Mouse (Mus musculus) liver, adult 2 months (tissue): Measurements from ENCODE around the gene Pld6. TPM values are rescaled to one million over a fixed set of nuclear protein-coding genes. Genes with fewer than 3 reads are reported as not detected.
A peak's percentile ranks its signal among the peaks of the same experiment; 100 is the strongest.

Source experiments
- DNase-seq: peaks from one replicate; pipeline ENCODE4 v3.0.0-alpha.2; 2011; ENCODE audit warnings: low read depth, low spot score; ENCODE audit errors: extremely low read depth
- H3K27ac ChIP-seq: fragments of 200-500 bp; replicated peaks from 2 replicates; pipeline ENCODE4 v1.5.1; 2012; ENCODE audit warnings: low read depth, mild to moderate bottlenecking, control low read depth, inconsistent platforms, low read length; ENCODE audit not compliant: insufficient read depth
- H3K27me3 ChIP-seq: fragments of 200-500 bp; 2 replicates; pipeline ENCODE4 v1.6.1; 2012; ENCODE audit warnings: mild to moderate bottlenecking, moderate library complexity, low read length, inconsistent platforms; ENCODE audit not compliant: control insufficient read depth, insufficient read depth
- H3K36me3 ChIP-seq: fragments of 200-500 bp; 2 replicates; pipeline ENCODE4 v1.6.1; 2012; ENCODE audit warnings: low read length, inconsistent platforms; ENCODE audit not compliant: control insufficient read depth, insufficient read depth
- H3K4me1 ChIP-seq: fragments of 200-500 bp; 2 replicates; pipeline ENCODE4 v1.6.1; 2011; ENCODE audit warnings: low read length; ENCODE audit not compliant: control insufficient read depth, insufficient read depth
- H3K4me3 ChIP-seq: fragments of 200-500 bp; 2 replicates; pipeline ENCODE4 v1.5.1; 2011; ENCODE audit warnings: low read depth, mild to moderate bottlenecking, control low read depth, low read length, moderate library complexity; ENCODE audit not compliant: insufficient read depth
- H3K79me2 ChIP-seq: fragments of 200-500 bp; 2 replicates; pipeline ENCODE4 v1.6.1; 2012; ENCODE audit warnings: inconsistent platforms, mild to moderate bottlenecking, low read length, moderate library complexity; ENCODE audit not compliant: control insufficient read depth, insufficient read depth
- H3K9ac ChIP-seq: fragments of 200-500 bp; 2 replicates; pipeline ENCODE4 v1.6.1; 2012; ENCODE audit warnings: low read depth, mild to moderate bottlenecking, control low read depth, inconsistent platforms, low read length
- CTCF ChIP-seq: fragments of 200-500 bp; IDR thresholded peaks from 2 replicates; pipeline ENCODE4 v1.5.1; 2011; ENCODE audit warnings: low read depth, low read length, control low read depth
- POLR2A ChIP-seq: fragments of 200-500 bp; IDR thresholded peaks from 2 replicates; pipeline ENCODE4 v1.6.1; 2011; ENCODE audit warnings: low read length, control low read depth; ENCODE audit not compliant: insufficient read depth; ENCODE audit errors: extremely low read depth
- WGBS: fragments of 180-500 bp; shearing (Covaris S2); methylation state at CpG from one replicate; pipeline ENCODE4 v1.1.7; 2018; 5-methylcytosine and 5-hydroxymethylcytosine counted together
- polyA plus RNA-seq: library from polyadenylated mRNA; depleted of rRNA; stranded (reverse); fragments of >200 nt; gene quantifications from 2 replicates; pipeline ENCODE4 v1.2.3, GENCODE M21; 2012
- total RNA-seq: library from RNA; depleted of rRNA; stranded (reverse); fragments of >200 nt; gene quantifications from 2 replicates; pipeline ENCODE4 v1.2.3, GENCODE M21; 2014

Pld6 gene
- total and polyA plus RNA-seq, 2 experiments = 1.6 to 4.3 TPM

GRCm38 (mm10) chr11:59782091-59782590, 5.3 kb downstream of the Pld6 start:
- H3K79me2 ChIP-seq = no peaks in the 10 kb centered on the region
- no peaks in the 10 kb centered on the region for H3K36me3 ChIP-seq
- H3K4me3 ChIP-seq = no peak overlapping the region
- DNase-seq = no peak
- H3K9ac ChIP-seq = no peak overlapping the region
- peaks cover 13% of the 10 kb centered on the region for H3K4me1 ChIP-seq
- H3K27me3 ChIP-seq = no peaks in the 10 kb centered on the region
- WGBS = 87% methylated on average over 7 of the region's 7 CpGs
- no peak overlapping the region for H3K27ac ChIP-seq
- no peak for TF ChIP-seq POLR2A
- TF ChIP-seq CTCF = no peak

- H3K4me3 ChIP-seq = no peak overlapping the region
- whole genome bisulfite sequencing = 89% methylated on average over 4 of the region's 4 CpGs
- H3K4me1 ChIP-seq = peaks cover 5% of the 10 kb centered on the region
- no peaks in the 10 kb centered on the region for H3K27me3 ChIP-seq
- no peaks in the 10 kb centered on the region for H3K79me2 ChIP-seq
- no peak overlapping the region for H3K9ac ChIP-seq
- H3K36me3 ChIP-seq = peaks cover under 1% of the 10 kb centered on the region; the same call in 1 of the 2 replicates
- no peak for DNase-seq
- TF ChIP-seq POLR2A (no peak), CTCF (no peak)
- no peak overlapping the region for H3K27ac ChIP-seq
Measured at GRCm38 (mm10) chr11:59780241-59780640, 7.2 kb downstream of the Pld6 start.

GRCm38 (mm10) chr11:59779406-59779805, 8.0 kb downstream of the Pld6 start:
- Histone ChIP-seq H3K79me2 (no peaks in the 10 kb centered on the region), H3K27ac (no peak overlapping the region), H3K27me3 (no peaks in the 10 kb centered on the region), H3K9ac (no peak overlapping the region), H3K36me3 (peaks cover 3% of the 10 kb centered on the region), H3K4me3 (no peak overlapping the region), H3K4me1 (peaks cover 5% of the 10 kb centered on the region)
- TF ChIP-seq CTCF (no peak), POLR2A (no peak)
- DNase-seq = no peak
- 93% methylated on average over 4 of the region's 4 CpGs for WGBS

DNA sequence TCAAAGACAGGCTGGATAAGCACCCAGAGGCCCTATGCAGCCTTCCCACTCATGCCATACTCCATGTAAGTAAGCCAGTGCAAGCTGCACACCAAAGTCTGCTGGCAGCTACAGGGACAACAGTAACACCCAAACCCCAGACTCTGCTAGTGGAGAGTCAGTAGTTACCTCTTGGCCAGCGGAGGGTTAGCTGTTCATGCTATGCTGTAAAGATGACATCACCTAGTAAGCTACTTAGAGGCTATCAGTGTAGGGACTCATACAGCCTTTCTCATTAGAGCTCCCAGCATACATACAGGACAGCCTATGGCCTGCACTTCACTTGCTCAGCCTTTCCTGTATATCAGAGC, 8.6 kb downstream of the Pld6 start:
- TF ChIP-seq CTCF (no peak), POLR2A (no peak)
- WGBS = 79% methylated on average over 1 of the region's 1 CpGs

DNA sequence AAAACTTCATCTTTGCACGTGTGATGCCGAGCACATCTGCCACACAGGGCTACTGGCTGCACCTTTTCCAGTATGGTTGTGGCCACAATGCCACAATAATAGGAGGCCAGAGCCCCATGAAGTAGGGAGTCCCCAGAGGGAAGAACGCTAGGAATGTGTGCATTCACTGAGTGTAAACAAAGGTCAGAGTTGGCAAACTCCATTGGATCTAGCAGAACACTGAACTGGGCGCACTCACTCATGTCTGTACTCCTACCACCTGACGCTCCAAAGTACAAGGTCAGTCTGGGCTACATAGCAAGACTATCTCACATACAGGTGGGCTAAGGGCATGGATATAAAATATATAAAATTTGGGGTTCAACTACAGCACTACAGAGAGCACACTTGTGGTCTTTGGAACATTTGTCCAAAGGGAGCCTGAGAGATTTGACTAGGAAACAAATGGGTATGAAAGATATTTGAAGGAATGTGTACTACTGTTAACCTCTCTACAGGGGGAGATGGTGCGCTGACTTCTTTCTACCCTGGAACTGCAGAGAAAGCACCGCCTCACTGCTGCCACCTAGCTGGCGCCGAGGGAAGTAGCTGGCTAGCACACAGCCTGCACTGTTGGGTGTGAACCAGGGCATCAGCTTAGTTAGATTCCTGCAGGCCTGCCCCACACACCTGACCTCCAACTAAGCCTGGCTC, 9.1 kb downstream of the Pld6 start:
- H3K79me2 ChIP-seq = no peaks in the 10 kb centered on the region
- WGBS = 41% methylated on average over 9 of the region's 9 CpGs
- H3K27ac ChIP-seq = no peak overlapping the region
- TF ChIP-seq CTCF = peak; percentile 100
- TF ChIP-seq POLR2A = no peak
- H3K4me3 ChIP-seq = no peak overlapping the region
- no peak overlapping the region for H3K9ac ChIP-seq
- peaks cover 6% of the 10 kb centered on the region for H3K36me3 ChIP-seq
- peaks cover 5% of the 10 kb centered on the region for H3K4me1 ChIP-seq
- H3K27me3 ChIP-seq = no peaks in the 10 kb centered on the region
- DNase-seq = peak; percentile 79

More for the DNA sequence above, 8.6 kb downstream of the Pld6 start:
- Histone ChIP-seq H3K4me1 (peaks cover 5% of the 10 kb centered on the region), H3K27ac (no peak overlapping the region), H3K79me2 (no peaks in the 10 kb centered on the region), H3K9ac (no peak overlapping the region), H3K4me3 (no peak overlapping the region), H3K27me3 (no peaks in the 10 kb centered on the region), H3K36me3 (peaks cover 6% of the 10 kb centered on the region)
- no peak for DNase-seq

DNA sequence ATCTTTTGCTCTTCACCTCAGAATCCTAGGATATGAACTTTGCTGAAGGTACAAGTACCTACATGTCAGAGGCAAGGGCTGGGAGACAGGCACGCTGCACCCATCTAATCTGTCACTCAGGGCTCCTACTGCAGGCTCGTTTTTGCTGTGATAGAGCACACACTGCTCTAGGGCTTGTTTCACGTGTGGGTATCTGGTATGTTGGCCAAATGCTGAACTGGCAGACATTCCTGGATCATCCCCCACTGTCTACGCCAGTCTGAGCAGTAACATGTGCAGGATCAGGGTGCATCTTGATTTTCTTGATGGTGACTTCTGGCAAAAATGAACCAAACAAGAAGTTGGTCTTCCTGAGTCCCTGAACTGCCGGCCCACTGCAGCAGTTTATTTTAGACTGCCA, 10.2 kb downstream of the Pld6 start:
- H3K36me3 ChIP-seq = peaks cover 7% of the 10 kb centered on the region
- H3K4me3 ChIP-seq = no peak overlapping the region
- TF ChIP-seq POLR2A (no peak), CTCF (no peak)
- no peak overlapping the region for H3K9ac ChIP-seq
- H3K27ac ChIP-seq = no peak overlapping the region
- H3K27me3 ChIP-seq = no peaks in the 10 kb centered on the region
- no peaks in the 10 kb centered on the region for H3K79me2 ChIP-seq
- WGBS = 86% methylated on average over 5 of the region's 5 CpGs
- peaks cover 5% of the 10 kb centered on the region for H3K4me1 ChIP-seq
- no peak for DNase-seq
